Mouse (Mus musculus): ENCODE measurements around the gene Homer1.

The Homer1 gene

DNA sequence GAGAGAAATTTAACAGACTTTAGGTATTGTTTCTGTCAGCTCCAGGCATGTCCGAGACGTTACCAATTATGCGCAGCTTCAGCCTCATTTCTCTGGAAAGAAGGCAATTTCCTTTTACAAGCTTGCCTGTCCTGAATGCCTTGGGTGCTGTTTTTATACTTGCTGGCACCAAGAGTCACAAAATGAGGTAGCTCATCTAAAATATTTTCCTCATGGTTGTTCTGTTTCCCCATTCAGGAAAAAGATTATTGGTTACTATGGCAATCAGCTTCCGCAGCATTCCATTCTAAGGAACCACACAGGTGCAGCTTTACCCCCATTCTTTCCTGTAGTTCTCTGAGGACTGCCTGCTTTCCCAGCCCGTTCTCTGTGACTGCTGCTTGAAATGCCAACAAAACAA, at the start of gene Homer1:
TSS of gene Homer1 (plus strand) at position 320 of the 400 bp plus-strand sequence.
- DNase-seq, result no peak

DNA sequence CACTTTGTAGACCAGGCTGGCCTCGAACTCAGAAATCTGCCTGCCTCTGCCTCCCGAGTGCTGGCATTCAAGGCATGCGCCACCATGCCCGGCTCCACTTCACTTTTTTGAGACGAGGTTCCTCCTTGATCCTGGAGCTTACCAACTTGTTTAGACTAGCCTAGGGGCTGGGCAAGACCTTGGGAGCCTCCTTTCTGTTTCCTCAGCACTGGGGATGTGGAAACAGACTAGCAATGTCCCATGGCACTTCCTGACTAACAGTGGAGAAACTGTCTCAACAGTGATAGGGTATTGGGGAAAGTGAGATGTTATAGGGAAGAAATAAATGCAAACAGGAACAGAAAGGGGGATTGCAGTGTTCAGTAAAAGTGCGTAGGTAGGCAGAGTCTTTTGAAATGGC, 47.7 kb upstream of the Homer1 start:
- DNase-seq, result no peak

DNA sequence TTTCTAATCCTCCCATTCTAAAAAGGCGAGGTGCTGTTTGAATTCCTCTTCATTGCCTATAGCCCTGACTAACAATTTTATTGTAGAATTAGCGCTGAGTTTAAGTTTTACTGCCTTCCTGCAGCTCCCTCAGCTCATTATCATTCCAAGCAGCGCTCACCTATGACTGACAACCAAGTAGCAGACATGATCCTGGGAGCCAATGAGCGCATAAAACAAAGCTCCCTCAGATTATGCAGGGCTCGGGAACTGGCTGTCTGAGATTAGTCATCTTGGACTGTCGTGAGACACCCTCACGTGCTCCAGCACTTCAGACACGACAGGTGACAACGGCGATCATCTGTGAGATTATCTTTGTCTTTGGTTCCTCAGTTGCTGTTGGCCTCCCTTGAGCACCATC, 47.3 kb upstream of the Homer1 start:
- DNase-seq, result no peak

GRCm38 (mm10) chr13:93252941-93253340, 46.5 kb upstream of the Homer1 start:
- no peak for DNase-seq

DNA sequence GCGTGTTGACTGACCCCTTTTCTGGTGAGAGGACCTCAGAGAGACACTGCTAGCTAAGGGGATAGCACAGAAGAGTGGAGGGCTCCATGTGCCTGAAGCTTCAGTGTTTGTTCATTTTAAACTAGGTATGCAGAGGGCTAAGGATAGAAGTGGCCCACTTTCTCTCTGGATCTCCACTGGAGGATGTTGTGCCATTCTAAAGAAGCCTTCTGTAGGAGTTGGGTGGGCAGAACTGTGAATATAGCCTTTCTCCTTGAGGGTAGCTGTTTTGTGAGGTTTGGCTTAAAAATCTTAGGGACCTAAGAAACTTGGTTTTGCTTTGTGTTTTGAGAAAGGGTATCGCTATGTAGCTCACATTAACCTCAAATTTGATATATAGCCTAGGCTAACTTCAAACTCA, 32.3 kb upstream of the Homer1 start:
- no peak for DNase-seq

DNA sequence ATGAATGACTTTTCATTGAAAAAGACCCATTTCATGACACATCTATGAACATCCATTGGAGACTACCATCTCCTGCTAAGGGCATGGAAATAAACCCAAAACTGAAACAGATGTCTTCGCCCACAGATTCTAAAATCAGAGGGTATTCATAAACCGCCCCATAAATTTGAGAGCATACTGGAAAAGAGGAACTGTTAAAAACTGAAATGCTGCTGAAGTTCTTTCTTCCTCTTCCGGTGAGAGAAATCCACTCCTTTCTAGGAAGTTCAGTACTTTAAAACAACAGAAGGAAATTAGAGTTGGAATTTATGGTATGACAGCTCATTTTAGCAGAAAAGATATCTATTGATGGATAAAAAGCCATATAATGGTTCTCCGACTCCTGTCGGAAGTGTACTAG, 1.1 kb downstream of the Homer1 start:
- no peak for DNase-seq

DNA sequence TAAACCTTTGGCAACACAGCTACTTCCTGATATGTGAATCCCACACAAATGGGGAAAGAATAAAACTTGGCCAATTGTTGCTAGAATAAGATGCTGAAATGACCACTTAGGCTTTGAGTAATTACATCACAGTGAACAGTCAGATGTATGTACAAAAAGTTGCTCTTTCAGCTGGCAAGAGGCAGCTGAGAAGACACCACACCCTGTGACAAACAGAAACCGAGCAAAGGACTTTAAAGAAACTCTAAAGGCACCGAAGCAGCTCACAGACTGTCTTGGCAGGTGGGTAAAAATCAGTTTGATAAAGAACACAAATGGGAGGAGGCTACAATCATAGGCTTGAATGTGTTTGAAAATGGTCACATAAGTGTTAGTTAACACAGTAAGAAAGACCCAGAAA, 1.6 kb downstream of the Homer1 start:
- DNase-seq, result no peak

DNA sequence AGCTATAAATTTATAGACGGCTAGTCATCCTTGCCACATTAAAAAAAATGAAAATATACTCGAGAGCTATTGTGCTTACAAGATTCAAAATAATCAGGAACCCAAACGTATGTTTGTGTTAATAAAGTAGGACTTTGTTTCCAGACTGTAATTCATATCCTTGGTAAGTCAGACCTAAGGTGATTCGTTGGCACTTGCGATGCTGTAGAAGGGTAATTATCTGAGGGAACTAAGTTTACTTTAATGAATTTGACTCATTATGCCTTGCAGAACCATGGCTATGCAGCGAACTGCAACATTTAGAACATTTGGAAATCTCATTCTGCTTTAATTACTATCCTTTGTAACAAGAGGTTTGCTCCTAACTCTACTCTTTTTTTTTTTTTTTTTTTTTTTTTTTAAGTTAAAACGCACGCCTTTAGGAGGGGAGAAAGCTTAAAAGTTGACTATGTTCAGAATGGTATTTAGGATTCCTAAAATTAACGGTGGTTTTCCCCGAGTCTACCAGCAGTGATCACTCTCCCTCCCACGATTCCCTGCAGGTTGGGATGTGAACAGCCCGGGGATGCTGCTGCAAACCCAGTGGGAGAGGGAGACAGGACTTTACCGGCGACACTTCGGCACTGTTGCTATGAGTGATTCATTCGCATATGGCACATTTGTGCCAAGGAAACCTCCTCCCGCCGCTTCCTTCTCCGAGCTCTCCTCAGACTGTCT, 3.6 kb downstream of the Homer1 start:
- DNase-seq, result peak; percentile 7

DNA sequence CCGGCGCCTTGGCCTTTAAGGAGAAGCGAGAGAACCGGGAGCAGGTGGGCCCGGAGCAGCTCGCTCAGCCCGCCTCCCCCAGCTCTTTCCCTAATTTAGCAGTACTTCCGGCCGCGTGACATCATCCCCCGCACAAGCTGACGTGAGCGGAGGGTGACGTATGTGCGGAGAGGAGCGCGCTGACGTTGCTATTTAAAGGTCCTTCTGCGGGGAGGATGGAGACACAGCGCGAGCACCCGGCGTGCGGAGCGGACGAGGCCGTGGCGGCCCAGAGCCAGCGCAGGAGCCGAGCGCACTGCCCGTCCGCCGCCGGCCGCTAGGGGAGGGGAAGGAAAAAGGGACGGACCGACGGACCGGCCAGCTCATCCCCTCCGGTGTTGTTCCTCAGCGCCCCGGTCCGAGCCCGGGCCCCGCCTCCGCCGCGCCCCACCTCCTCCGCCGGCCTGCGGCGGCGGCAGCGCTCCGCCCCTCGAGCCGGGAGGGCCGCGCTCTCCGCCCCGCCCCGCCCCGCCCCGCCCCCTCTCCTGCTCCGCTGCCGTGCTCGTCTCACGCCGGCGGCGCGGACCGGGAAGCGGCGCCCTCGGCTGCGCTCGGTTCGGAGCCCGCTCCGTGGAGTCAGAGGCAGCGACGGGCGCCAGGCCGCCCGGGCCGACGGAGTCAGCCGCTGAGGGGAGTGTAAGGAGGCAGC, 4.3 kb downstream of the Homer1 start:
- peak; percentile 97 for DNase-seq

DNA sequence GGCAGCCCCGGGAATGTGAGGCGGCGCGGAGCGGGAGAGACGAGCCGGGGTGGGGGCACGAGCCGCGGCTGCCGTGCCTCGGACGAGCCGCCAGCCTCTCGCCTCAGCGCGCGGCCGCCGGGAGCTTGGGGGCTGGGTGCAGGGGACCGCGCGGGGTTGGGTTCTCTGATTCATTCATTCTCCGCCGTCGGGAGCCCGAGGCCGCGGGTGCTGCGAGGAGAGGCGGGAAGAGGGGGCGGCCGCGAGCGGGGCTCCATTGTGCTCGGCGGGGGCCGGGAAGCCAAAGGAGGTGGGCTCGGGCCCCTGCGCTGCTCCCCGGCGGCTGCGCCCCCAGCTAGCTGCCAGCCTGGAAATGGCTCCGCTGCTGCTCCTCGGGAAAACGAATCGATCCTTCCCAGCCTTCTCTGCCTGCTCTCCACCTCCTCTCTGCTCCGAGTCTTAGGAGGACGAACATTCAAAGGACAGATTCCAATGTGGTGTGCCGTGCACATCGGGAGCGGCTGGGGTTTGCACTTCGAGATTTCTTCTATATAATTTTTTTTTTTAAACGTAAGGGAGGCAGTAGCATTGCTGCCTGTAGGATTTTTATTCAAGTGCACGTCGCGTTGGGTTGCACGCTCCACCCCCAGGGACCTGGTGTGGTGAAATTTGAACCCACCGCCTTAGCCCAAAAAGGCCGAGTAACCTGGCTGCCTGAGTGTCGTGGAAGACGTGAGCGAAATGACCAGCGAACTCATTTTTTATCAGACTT, 5.0 kb downstream of the Homer1 start:
- DNase-seq, result peak; percentile 78

DNA sequence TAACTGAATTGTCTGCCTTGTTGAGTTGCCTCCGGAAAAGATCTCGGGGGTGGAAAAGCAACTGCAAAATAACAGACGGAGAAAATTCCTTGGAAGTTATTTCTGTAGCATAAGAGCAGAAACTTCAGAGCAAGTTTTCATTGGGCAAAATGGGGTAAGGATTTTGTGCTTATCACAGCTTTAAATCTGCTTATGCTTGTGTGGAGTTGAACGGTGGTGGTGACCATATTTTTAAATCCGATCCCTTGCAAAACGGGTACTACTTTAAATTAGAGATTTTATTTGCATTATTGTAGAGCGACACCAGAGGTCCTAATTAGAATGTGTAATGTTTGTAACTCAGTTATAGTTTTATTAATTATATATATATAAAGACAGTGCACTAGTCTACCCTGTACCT, 5.7 kb downstream of the Homer1 start:
- DNase-seq, result peak; percentile 25

DNA sequence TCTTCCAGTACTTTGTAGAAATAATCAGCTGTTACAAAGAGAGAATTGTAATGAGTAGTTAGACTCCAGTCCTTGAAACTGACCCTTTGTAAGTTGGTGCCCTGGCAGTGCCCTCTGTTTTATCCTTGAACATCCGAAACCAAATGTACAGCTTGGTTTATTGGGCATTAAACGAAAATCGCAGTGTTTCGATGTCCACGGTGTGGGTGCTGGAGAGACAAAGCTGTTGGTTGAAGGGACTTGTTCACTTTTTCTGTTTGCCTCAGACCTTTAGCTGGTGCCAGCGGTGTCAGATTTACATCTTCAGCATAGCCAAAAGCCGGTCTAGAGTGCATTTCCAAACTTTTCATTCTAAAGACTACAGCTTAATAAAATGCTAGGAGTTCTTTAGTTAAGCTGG, 6.2 kb downstream of the Homer1 start:
- peak; percentile 31 for DNase-seq

DNA sequence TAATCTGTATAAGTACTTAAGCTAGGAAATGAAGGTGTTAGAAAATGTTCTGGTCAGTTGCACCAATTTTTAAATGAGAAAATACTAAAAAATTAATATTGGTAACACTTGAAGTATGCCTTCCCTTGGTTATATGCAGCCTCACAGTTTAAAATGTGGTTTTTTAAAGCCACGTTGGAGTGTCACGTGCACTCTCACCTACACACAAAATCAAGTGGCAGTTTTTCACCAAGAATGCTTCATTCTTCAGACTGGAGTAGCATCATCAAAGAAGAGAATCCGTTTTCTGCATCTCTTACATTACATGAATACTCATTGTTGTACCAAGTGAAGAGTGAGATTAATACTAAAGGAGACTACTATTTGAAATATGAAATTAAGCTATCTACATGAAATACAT, 7.1 kb downstream of the Homer1 start:
- DNase-seq, result no peak

- peak; percentile 8 for DNase-seq
Measured at GRCm38 (mm10) chr13:93307700-93308099, 8.3 kb downstream of the Homer1 start.

DNA sequence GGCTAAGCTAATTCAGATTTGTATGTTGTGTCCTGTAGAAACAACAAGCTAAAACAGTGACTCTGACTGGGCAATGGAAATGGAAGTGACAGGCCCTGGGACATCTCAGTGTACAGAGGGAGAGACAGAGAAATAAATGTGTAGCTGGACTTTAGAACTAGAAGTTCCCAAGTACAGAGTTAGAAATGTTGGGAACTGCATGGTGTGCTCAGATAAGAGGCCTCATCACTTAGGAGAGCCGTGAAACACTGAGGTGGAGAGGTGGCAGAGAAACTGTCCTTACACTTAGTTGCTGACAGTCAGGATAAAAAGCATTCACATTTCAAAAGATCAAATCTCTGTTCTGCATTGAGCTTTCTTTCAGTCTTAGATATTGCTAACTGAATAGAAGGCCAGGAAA, 9.9 kb downstream of the Homer1 start:
- DNase-seq, result no peak

DNA sequence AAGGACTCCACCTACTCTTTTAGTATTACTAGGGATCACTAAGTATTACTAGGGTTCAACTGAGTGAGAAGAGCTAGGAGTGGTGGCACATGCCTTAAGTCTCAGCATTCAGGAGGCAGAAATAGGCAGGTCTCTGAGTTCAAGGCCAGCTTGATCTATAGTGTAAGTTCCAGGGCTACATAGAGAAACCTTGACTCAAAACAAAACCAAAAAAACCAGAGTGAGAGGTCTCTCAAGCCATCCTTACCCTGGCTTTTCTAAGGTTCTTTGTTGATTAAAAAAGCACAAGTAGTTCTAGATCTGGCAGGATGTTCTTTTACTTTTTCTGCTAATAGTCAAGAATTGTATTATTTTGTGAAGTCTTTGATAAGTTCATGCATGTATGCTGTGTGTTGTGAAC, 13.1 kb downstream of the Homer1 start:
- no peak for DNase-seq

DNA sequence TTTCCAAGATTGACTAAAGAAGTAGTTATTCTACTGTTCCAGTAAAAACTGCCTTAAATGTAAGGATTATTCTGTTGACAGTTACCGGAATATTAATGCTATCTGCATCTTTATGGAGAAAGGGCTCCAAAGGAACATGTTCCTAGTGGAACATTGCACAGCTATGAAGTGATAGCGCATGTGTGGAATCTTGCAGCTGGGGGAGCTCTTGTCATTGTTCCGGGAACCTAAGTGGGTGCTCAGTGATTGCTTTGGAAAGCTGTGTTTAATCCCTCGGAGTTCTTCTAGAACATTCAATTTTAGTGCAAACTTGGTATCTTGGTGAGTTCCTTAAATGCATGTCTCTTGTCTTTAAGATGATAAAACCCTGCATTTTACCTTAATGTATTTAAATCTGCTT, 14.9 kb downstream of the Homer1 start:
- no peak for DNase-seq

DNA sequence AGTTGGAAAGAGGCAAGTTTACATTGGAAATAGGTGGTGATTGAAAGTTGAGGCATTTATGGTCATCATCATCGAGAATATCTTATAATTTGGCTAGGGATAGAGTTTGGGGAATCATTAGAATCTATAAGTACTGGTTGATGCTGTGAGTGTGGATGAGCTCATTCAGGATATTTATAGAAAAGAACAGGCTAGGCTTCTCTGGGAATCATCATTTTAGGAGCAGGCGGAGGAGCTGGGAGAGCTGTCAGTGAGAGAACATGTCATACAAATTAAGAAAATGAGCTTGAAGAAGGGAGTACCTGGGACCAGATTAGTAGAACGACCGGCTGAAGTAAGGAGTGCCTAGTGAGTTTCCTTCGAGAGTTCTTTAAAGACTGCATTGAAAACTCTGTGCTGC, 20.7 kb downstream of the Homer1 start:
- no peak for DNase-seq

- no peak for DNase-seq
Measured at GRCm38 (mm10) chr13:93326326-93326725, 26.9 kb downstream of the Homer1 start.

DNA sequence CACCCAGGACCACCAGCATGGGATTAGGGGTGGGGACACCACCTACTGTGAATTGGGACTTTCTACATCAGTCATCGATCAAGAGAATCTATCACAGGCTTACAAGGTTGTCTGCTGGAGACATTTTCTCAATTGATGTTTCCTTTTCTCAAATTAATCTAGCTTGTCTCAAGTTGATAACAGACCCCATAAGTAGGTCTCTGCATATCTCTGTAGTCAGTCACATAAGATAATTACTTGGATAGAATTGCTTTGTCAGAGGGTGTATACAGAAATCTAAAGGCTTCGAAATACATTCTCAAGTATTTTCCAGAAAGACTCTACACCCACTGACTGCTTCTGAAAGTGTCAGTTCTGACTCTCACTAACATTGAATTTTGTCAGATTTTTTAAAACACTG, 32.3 kb downstream of the Homer1 start:
- no peak for DNase-seq

GRCm38 (mm10) chr13:93332491-93332890, 33.1 kb downstream of the Homer1 start:
- DNase-seq, result no peak

DNA sequence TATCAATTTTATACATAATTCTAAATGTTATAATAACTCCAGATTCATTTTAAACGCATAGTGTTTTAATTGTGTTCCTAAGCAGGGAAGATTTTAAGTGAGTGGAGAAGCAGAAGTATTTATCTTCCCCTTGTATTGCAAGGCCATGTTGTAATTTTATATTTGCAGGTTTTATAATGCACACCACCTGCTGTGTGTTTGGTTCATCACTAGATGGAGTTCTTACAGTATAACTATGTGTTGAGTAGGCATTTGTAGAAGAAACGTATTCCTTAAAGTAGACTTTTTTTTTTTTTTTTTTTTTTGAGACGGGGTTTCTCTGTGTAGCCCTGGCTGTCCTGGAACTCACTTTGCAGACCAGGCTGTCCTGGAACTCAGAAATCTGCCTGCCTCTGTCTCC, 35.9 kb downstream of the Homer1 start:
- DNase-seq, result no peak

- no peak for DNase-seq
Measured at GRCm38 (mm10) chr13:93338394-93338793, 39.0 kb downstream of the Homer1 start.

Measured in retina, postnatal 1 day (tissue).